Mouse (Mus musculus): ENCODE results near the gene Col15a1. TPM values are rescaled to one million over a fixed set of nuclear protein-coding genes. Genes with fewer than 3 reads are reported as not detected.
A peak's percentile ranks its signal among the peaks of the same experiment; 100 is the strongest.

Gene Col15a1
- polyA plus RNA-seq, 1 experiment from 2014 or later: 6.4 TPM

GRCm38 (mm10) chr4:47352803-47353388 lies 144.9 kb downstream of the Col15a1 start, which contains the start of gene Tgfbr1:
Gene Tgfbr1, plus strand, starts transcription at chr4:47353222.
- Histone ChIP-seq H3K36me3 (no peaks in the 10 kb centered on the region), H3K27me3 (replicated peaks) (no peaks in the 10 kb centered on the region), H3K9ac (peak within 1 kb of the TSS; percentile 94), H3K9me3 (no peaks in the 10 kb centered on the region), H3K27ac (replicated peaks) (peak within 1 kb of the TSS; percentile 97), H3K4me2 (peak within 1 kb of the TSS; percentile 91), H3K4me1 (peaks cover 44% of the 10 kb centered on the region), H3K4me3 (peak within 1 kb of the TSS; percentile 82)
- WGBS: under 1% methylated on average over 57 of the region's 65 CpGs
- peak; percentile 100 for ATAC-seq (ENCODE audit: extremely low read depth, insufficient number of reproducible peaks, low FRiP score, low TSS enrichment)

- WGBS: under 1% methylated on average over 44 of the region's 73 CpGs
- H3K4me1 ChIP-seq: peaks cover 48% of the 10 kb centered on the region
- ATAC-seq (ENCODE audit: extremely low read depth, insufficient number of reproducible peaks, low FRiP score, low TSS enrichment): peak; percentile 51
Observed at GRCm38 (mm10) chr4:47353416-47354111, 145.6 kb downstream of the Col15a1 start.

GRCm38 (mm10) chr4:47354304-47354703 lies 146.3 kb downstream of the Col15a1 start:
- Histone ChIP-seq H3K4me1 (peaks cover 55% of the 10 kb centered on the region), H3K4me3 (peak overlapping the region; percentile 82), H3K9ac (peak overlapping the region; percentile 94), H3K9me3 (no peaks in the 10 kb centered on the region), H3K36me3 (no peaks in the 10 kb centered on the region), H3K4me2 (peak overlapping the region; percentile 91), H3K27ac (replicated peaks) (no peak overlapping the region), H3K27me3 (replicated peaks) (no peaks in the 10 kb centered on the region)
- WGBS: 39% methylated on average over 3 of the region's 3 CpGs
- no peak for ATAC-seq (ENCODE audit: extremely low read depth, insufficient number of reproducible peaks, low FRiP score, low TSS enrichment)

More at GRCm38 (mm10) chr4:47353416-47354111, 145.6 kb downstream of the Col15a1 start:
- Histone ChIP-seq H3K9ac (peak overlapping the region; percentile 94), H3K9me3 (no peaks in the 10 kb centered on the region), H3K27ac (replicated peaks) (peak overlapping the region; percentile 97), H3K4me2 (peak overlapping the region; percentile 91), H3K27me3 (replicated peaks) (no peaks in the 10 kb centered on the region), H3K4me3 (peak overlapping the region; percentile 82), H3K36me3 (no peaks in the 10 kb centered on the region)

- Histone ChIP-seq H3K27me3 (replicated peaks) (no peaks in the 10 kb centered on the region), H3K9ac (no peak overlapping the region), H3K9me3 (no peaks in the 10 kb centered on the region), H3K4me2 (no peak overlapping the region), H3K27ac (replicated peaks) (no peak overlapping the region), H3K4me3 (no peak overlapping the region), H3K36me3 (no peaks in the 10 kb centered on the region), H3K4me1 (peaks cover 48% of the 10 kb centered on the region)
- WGBS: 85% methylated on average over 2 of the region's 2 CpGs
- ATAC-seq (ENCODE audit: extremely low read depth, insufficient number of reproducible peaks, low FRiP score, low TSS enrichment): no peak
Observed at GRCm38 (mm10) chr4:47362662-47363061, 154.7 kb downstream of the Col15a1 start.

Other genes starting within 250 kb of the Col15a1 start
- gene Gabbr2, start 216.3 kb upstream of the Col15a1 start, polyA plus RNA-seq (2015; fragmentation: Nextera tagmentation; extraction: Ambion mirVana): 0.05 and 0.06 TPM in 2 replicates
- 1.2 and 1.8 TPM in 2 replicates for gene Anks6, start 150.7 kb upstream of the Col15a1 start, polyA plus RNA-seq (2015; fragmentation: Nextera tagmentation; extraction: Ambion mirVana)
- 1.4 and 1.6 TPM in 2 replicates for gene Galnt12, start 116.3 kb upstream of the Col15a1 start, polyA plus RNA-seq (2015; fragmentation: Nextera tagmentation; extraction: Ambion mirVana)
- 23.5 and 25.4 TPM in 2 replicates for gene Tgfbr1, start 145.1 kb downstream of the Col15a1 start, polyA plus RNA-seq (2015; fragmentation: Nextera tagmentation; extraction: Ambion mirVana)

Data from heart, embryonic 13.5 days (tissue).